Mouse (Mus musculus): ENCODE results near the gene Syt13. TPM values are rescaled to one million over a fixed set of nuclear protein-coding genes. Genes with fewer than 3 reads are reported as not detected.

Syt13 gene
- polyA plus RNA-seq, 1 experiment from 2014 or later = 0.23 TPM

GRCm38 (mm10) chr2:92883039-92883911, 31.6 kb upstream of the Syt13 start:
- Histone ChIP-seq H3K27ac (replicated peaks in 1 of 2; ENCODE audit: control insufficient read depth in 1 of 2, insufficient read depth in 1 of 2, low read depth in 2 of 2, low read length in 2 of 2) (no peak overlapping the region), H3K4me1 (ENCODE audit: control insufficient read depth in 2 of 2, insufficient read depth in 2 of 2, low read length in 2 of 2) (peaks cover 0 to 4% of the 10 kb centered on the region in 2 experiments; a peak in 2 of 4 replicates), H3K27me3 (ENCODE audit: control insufficient read depth, insufficient read depth, low read length) (no peaks in the 10 kb centered on the region), H3K9ac (ENCODE audit: low read length) (no peak overlapping the region), H3K9me3 (ENCODE audit: control insufficient read depth, low read length) (no peaks in the 10 kb centered on the region), H3K36me3 (ENCODE audit: control insufficient read depth, insufficient read depth, low read length) (no peaks in the 10 kb centered on the region), H3K4me2 (ENCODE audit: low read length) (peak overlapping the region; percentile 23), H3K4me3 (ENCODE audit: control insufficient read depth in 1 of 2, insufficient read depth in 1 of 2, low read depth in 1 of 2, low read length in 2 of 2) (no peak overlapping the region)
- 3% methylated on average over 15 of the region's 15 CpGs for WGBS
- ATAC-seq (ENCODE audit: insufficient number of reproducible peaks, insufficient read depth, low FRiP score, low read depth) = no peak

GRCm38 (mm10) chr2:92883912-92884243, 31.0 kb upstream of the Syt13 start:
- Histone ChIP-seq H3K36me3 (ENCODE audit: control insufficient read depth, insufficient read depth, low read length) (no peaks in the 10 kb centered on the region), H3K27ac (replicated peaks in 1 of 2; ENCODE audit: control insufficient read depth in 1 of 2, insufficient read depth in 1 of 2, low read depth in 2 of 2, low read length in 2 of 2) (no peak overlapping the region), H3K9me3 (ENCODE audit: control insufficient read depth, low read length) (no peaks in the 10 kb centered on the region), H3K4me3 (ENCODE audit: control insufficient read depth in 1 of 2, insufficient read depth in 1 of 2, low read depth in 1 of 2, low read length in 2 of 2) (no peak overlapping the region), H3K9ac (ENCODE audit: low read length) (no peak overlapping the region), H3K4me1 (ENCODE audit: control insufficient read depth in 2 of 2, insufficient read depth in 2 of 2, low read length in 2 of 2) (peaks cover 0 to 4% of the 10 kb centered on the region in 2 experiments; a peak in 2 of 4 replicates), H3K27me3 (ENCODE audit: control insufficient read depth, insufficient read depth, low read length) (no peaks in the 10 kb centered on the region), H3K4me2 (ENCODE audit: low read length) (no peak overlapping the region)
- WGBS = 0% methylated on average over 2 of the region's 2 CpGs
- ATAC-seq (ENCODE audit: insufficient number of reproducible peaks, insufficient read depth, low FRiP score, low read depth) = no peak

DNA sequence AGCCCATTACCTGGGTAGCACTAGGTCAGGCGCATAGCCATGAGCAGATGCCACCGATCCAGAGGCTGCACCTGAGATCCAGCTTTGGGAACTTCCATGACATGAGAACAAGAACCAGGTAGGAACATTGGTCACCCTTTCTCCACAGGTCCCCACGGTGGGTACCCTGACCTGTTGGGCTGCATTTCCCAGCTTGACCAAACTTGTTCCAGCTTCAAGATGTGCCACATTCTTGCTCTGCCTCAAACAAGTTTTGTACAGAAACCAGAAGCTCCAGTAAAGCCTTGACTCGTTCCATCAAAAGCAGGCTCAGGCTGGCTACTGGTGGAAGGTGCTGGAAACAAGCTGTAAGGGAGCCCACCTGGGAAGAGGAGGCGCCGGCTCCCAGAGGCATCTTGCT, 29.9 kb upstream of the Syt13 start:
- no peak for ATAC-seq (ENCODE audit: insufficient number of reproducible peaks, insufficient read depth, low FRiP score, low read depth)
- Histone ChIP-seq H3K4me3 (ENCODE audit: control insufficient read depth in 1 of 2, insufficient read depth in 1 of 2, low read depth in 1 of 2, low read length in 2 of 2) (no peak overlapping the region), H3K9ac (ENCODE audit: low read length) (no peak overlapping the region), H3K9me3 (ENCODE audit: control insufficient read depth, low read length) (no peaks in the 10 kb centered on the region), H3K36me3 (ENCODE audit: control insufficient read depth, insufficient read depth, low read length) (no peaks in the 10 kb centered on the region), H3K4me1 (ENCODE audit: control insufficient read depth in 2 of 2, insufficient read depth in 2 of 2, low read length in 2 of 2) (peaks cover 0 to 4% of the 10 kb centered on the region in 2 experiments; a peak in 2 of 4 replicates), H3K4me2 (ENCODE audit: low read length) (no peak overlapping the region), H3K27ac (replicated peaks in 1 of 2; ENCODE audit: control insufficient read depth in 1 of 2, insufficient read depth in 1 of 2, low read depth in 2 of 2, low read length in 2 of 2) (no peak overlapping the region), H3K27me3 (ENCODE audit: control insufficient read depth, insufficient read depth, low read length) (no peaks in the 10 kb centered on the region)
- WGBS = 80% methylated on average over 6 of the region's 6 CpGs

GRCm38 (mm10) chr2:92886862-92887261, 28.0 kb upstream of the Syt13 start:
- no peak for ATAC-seq (ENCODE audit: insufficient number of reproducible peaks, insufficient read depth, low FRiP score, low read depth)
- no peak overlapping the region for H3K4me2 ChIP-seq (ENCODE audit: low read length)
- WGBS = 62% methylated on average over 3 of the region's 3 CpGs
- no peak overlapping the region for H3K9ac ChIP-seq (ENCODE audit: low read length)
- H3K36me3 ChIP-seq (ENCODE audit: control insufficient read depth, insufficient read depth, low read length) = no peaks in the 10 kb centered on the region
- no peaks in the 10 kb centered on the region for H3K9me3 ChIP-seq (ENCODE audit: control insufficient read depth, low read length)
- H3K27me3 ChIP-seq (ENCODE audit: control insufficient read depth, insufficient read depth, low read length) = no peaks in the 10 kb centered on the region
- no peak overlapping the region for H3K27ac ChIP-seq (replicated peaks in 1 of 2; ENCODE audit: control insufficient read depth in 1 of 2, insufficient read depth in 1 of 2, low read depth in 2 of 2, low read length in 2 of 2)
- no peak overlapping the region for H3K4me3 ChIP-seq (ENCODE audit: control insufficient read depth in 1 of 2, insufficient read depth in 1 of 2, low read depth in 1 of 2, low read length in 2 of 2)
- H3K4me1 ChIP-seq (ENCODE audit: control insufficient read depth in 2 of 2, insufficient read depth in 2 of 2, low read length in 2 of 2) = peaks cover 0 to 4% of the 10 kb centered on the region in 2 experiments; a peak in 2 of 4 replicates

DNA sequence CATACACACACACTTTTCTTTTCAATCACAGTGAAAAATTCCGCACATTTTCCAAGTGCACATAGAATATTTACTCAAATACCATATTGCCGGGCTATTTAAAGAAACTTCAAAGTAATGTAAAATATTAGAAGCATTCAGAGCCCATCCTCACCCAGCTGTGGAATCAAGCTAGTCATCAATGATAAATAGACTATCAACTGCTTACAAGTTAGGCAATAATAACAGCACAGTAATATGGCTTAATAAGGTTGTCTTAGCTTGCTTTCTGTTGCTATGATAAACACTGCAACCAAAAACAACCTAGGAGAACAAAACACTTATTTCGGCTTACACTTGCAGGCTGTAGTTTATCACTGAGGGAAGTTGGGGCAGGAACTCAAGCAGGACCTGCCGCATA, 22.4 kb upstream of the Syt13 start:
- ATAC-seq (ENCODE audit: insufficient number of reproducible peaks, insufficient read depth, low FRiP score, low read depth) = no peak
- WGBS = 84% methylated on average over 4 of the region's 4 CpGs

DNA sequence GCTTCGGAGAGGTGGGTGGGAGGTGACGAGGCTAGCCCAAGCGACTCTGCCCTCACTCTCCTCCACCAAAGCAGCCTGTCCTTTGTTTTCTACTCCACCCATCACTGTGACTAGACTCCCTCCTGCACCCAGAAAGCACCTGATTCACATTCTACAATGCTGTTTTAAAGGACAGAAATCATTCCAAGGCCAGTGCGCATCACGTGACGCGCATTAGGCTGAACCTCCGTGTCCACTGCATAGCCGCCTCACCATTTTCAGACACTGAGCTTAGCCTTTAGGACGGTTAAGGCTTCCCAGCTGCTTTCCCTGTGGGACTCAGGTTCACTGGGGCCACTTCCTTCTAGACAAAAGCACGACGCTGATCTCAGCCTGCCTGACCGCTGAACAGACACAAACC, 11.2 kb upstream of the Syt13 start:
- Histone ChIP-seq H3K9me3 (ENCODE audit: control insufficient read depth, low read length) (no peaks in the 10 kb centered on the region), H3K4me1 (ENCODE audit: control insufficient read depth in 2 of 2, insufficient read depth in 2 of 2, low read length in 2 of 2) (no peaks in the 10 kb centered on the region), H3K4me2 (ENCODE audit: low read length) (no peak overlapping the region), H3K9ac (ENCODE audit: low read length) (no peak overlapping the region), H3K4me3 (ENCODE audit: control insufficient read depth in 1 of 2, insufficient read depth in 1 of 2, low read depth in 1 of 2, low read length in 2 of 2) (no peak overlapping the region), H3K27me3 (ENCODE audit: control insufficient read depth, insufficient read depth, low read length) (peaks cover 7% of the 10 kb centered on the region), H3K27ac (replicated peaks in 1 of 2; ENCODE audit: control insufficient read depth in 1 of 2, insufficient read depth in 1 of 2, low read depth in 2 of 2, low read length in 2 of 2) (no peak overlapping the region), H3K36me3 (ENCODE audit: control insufficient read depth, insufficient read depth, low read length) (no peaks in the 10 kb centered on the region)
- ATAC-seq (ENCODE audit: insufficient number of reproducible peaks, insufficient read depth, low FRiP score, low read depth) = no peak
- 68% methylated on average over 13 of the region's 13 CpGs for WGBS

More for the DNA sequence above, 22.4 kb upstream of the Syt13 start:
- Histone ChIP-seq H3K9ac (ENCODE audit: low read length) (no peak overlapping the region), H3K4me2 (ENCODE audit: low read length) (no peak overlapping the region), H3K27ac (replicated peaks in 1 of 2; ENCODE audit: control insufficient read depth in 1 of 2, insufficient read depth in 1 of 2, low read depth in 2 of 2, low read length in 2 of 2) (no peak overlapping the region), H3K36me3 (ENCODE audit: control insufficient read depth, insufficient read depth, low read length) (no peaks in the 10 kb centered on the region), H3K27me3 (ENCODE audit: control insufficient read depth, insufficient read depth, low read length) (no peaks in the 10 kb centered on the region), H3K4me3 (ENCODE audit: control insufficient read depth in 1 of 2, insufficient read depth in 1 of 2, low read depth in 1 of 2, low read length in 2 of 2) (no peak overlapping the region), H3K4me1 (ENCODE audit: control insufficient read depth in 2 of 2, insufficient read depth in 2 of 2, low read length in 2 of 2) (no peaks in the 10 kb centered on the region), H3K9me3 (ENCODE audit: control insufficient read depth, low read length) (no peaks in the 10 kb centered on the region)

DNA sequence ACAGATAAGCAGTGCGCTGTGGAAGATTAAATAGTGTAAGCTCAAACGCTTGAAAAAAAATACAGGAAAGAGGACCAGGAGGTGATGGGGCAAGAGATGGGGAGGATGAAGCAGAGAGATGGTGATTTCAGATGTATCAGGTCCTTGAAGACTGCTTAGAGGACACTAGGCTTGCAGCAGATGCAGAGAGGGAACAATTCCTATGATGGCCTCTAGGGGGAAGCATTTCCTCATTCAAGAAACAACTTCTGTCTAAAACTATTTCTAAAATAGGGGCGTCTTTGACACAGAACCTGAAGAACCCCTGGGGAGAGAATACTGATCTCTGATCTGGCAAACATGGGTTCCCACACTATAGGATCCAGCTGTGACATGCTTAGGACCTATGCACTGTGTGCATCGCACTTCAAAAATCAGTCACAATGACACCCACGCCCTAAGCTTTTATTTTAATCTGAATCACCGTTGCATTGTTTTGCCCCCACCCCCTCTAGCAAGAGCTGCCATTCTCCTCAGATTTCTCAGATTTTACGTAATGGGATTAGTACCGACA, 10.5 kb upstream of the Syt13 start:
- 22% methylated on average over 8 of the region's 8 CpGs for WGBS

More for the DNA sequence above, 10.5 kb upstream of the Syt13 start:
- Histone ChIP-seq H3K4me2 (ENCODE audit: low read length) (no peak overlapping the region), H3K4me3 (ENCODE audit: control insufficient read depth in 1 of 2, insufficient read depth in 1 of 2, low read depth in 1 of 2, low read length in 2 of 2) (no peak overlapping the region), H3K27ac (replicated peaks in 1 of 2; ENCODE audit: control insufficient read depth in 1 of 2, insufficient read depth in 1 of 2, low read depth in 2 of 2, low read length in 2 of 2) (no peak overlapping the region), H3K36me3 (ENCODE audit: control insufficient read depth, insufficient read depth, low read length) (no peaks in the 10 kb centered on the region), H3K9me3 (ENCODE audit: control insufficient read depth, low read length) (no peaks in the 10 kb centered on the region), H3K27me3 (ENCODE audit: control insufficient read depth, insufficient read depth, low read length) (peaks cover 7% of the 10 kb centered on the region), H3K4me1 (ENCODE audit: control insufficient read depth in 2 of 2, insufficient read depth in 2 of 2, low read length in 2 of 2) (no peaks in the 10 kb centered on the region), H3K9ac (ENCODE audit: low read length) (no peak overlapping the region)
- ATAC-seq (ENCODE audit: insufficient number of reproducible peaks, insufficient read depth, low FRiP score, low read depth) = no peak

All from heart, embryonic 14.5 days (tissue).